Mouse (Mus musculus) granulocyte monocyte progenitor cell, adult 5-6 weeks (primary cell): Measurements from ENCODE around the gene Klhl8. TPM values are rescaled to one million over a fixed set of nuclear protein-coding genes. Genes with fewer than 3 reads are reported as not detected.
A peak's percentile ranks its signal among the peaks of the same experiment; 100 is the strongest.
"Not testable (repeated sequence)": the region's sequence is repeated elsewhere in the genome, so short reads cannot be mapped to it uniquely, and the experiment has no call there.

Experiments used
- ATAC-seq: replicated peaks from 2 replicates; pipeline ENCODE4 v1.8.0; 2016; ENCODE audit warnings: mild to moderate bottlenecking, moderate TSS enrichment, inconsistent platforms; ENCODE audit not compliant: poor library complexity, severe bottlenecking
- total RNA-seq, 2 experiments: library from RNA; stranded (forward) in 1 of 2; stranded (reverse) in 1 of 2; fragments of 200-712, 200-1000 nt in 1 of 2; fragments of >200 nt in 1 of 2; fragmentation: Nextera tagmentation in 1 of 2; gene quantifications; 2 replicates each; pipeline ENCODE4 v1.2.3; 2014 to 2017

Klhl8 gene
- total RNA-seq (2014; fragmentation: Nextera tagmentation) (1.9 and 2.5 TPM in 2 replicates), total RNA-seq (2017) (3.5 and 4.1 TPM in 2 replicates)

DNA sequence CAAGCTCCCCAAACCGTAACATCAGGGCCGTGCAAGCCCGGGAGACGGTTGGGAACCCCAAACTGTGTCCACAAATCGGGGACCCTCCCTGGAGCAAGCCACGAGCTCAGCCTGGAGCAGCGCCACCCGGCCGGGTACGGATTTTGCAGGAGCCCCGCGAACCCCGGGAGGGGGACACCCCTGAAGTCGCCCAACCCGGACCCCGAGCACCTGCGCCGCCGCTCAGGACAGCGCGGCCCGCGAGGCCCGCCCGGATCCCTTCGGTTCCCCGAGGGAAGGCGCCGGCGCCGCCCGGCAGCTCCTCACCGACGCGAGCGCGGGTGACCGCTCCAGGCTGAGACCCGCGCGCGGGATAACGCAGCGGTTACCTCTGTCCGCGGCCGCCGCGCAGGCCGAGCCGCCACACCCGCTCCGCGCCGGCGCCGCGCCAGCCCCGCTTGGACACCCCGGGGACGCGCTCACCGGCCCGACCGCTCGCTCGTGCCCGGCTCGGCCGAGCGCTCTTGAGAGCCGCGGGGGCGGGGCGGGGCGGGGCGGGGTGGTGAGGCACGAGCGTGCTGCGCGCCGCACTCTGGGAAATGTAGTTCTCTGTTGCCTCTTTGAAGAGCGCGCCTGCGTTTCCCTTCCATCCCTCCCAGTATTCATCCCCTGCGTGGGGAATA lies at the start of gene Klhl8:
Klhl8 (minus strand) TSS at position 512 of the 662 bp plus-strand sequence.
- ATAC-seq, result peak; percentile 85

DNA sequence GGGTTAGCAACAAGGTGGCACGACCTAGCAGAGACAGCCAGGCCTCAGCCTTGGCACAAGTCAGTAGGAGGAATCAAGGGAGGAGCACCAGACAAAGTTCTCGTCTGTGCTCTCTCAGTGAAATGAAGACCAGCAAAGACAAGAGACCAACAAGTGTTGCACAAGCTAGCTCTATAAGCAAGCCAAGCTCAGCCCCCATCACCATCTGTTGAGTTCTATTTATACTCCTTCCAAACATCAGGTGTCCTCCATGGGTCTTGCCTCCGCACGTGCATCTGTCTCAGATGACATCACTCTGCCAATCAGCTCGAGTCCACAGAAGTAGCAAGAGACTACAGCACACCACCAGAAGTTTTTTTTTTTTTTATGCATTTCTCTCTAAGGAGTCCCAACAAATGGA lies 43.6 kb upstream of the Klhl8 start:
- ATAC-seq, result no peak

DNA sequence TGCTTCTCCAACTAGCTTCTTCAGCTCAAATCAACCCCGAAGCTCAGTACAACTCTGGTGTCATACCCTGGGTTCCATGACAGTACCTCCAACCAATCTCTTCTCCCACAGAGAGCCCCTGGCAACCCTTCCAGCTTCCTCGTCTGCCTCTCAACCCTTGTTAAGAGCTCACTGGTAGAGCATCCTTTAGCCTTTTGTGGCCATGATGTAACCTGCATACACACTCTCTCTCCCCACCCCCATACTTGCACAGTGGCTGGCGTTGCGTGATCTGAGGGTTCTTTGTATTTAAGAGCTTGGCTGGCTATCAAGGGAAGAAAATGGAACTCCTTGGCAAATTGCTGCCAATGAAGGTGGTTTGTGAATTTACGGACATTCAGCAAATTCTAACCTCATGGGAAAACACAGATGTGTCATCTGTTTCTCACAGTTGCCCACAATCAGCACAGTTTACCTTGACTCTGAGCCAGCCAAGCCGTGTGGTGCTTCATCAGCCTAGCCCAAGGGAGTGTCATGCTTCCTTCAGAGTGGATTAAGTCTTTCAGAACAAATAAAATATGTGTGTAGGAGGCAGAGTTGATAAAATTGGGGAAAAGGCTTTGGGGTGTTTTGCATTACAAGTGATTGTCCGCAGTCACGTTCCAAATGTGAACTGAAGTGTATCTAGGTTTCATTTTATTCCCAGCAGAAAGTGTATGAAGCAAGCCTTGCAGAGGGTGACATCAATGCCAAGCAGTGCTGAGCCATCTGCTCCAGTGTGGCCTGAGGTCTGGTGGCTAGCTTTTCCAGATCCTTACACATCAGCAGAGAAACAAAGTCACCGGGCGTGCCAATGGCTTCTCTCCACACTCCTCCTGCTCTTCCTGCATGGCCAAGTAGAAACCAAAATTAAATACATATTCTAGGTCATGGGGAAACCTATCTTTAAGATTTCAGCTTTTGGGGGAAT lies 42.4 kb upstream of the Klhl8 start:
- ATAC-seq, result no peak

DNA sequence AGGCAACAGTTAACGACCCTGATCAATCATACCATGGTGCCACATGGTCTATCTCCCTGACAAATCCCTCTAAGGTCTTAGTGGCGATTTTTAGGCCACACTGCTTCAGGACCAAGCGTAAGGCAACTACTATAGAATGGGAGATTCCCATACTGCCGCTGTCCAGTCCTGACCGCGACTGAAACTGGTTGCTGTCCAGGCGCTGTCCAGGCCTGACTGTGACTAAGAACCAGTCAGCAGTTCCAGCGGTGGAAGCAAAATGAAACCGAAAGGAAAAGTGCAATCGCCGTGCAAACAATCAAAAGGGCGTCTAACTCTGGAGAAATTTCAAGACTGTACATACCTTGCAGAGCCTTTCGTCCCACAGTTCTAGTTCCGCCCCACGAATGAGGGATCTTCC lies 39.1 kb upstream of the Klhl8 start:
- not testable (repeated sequence) for ATAC-seq

DNA sequence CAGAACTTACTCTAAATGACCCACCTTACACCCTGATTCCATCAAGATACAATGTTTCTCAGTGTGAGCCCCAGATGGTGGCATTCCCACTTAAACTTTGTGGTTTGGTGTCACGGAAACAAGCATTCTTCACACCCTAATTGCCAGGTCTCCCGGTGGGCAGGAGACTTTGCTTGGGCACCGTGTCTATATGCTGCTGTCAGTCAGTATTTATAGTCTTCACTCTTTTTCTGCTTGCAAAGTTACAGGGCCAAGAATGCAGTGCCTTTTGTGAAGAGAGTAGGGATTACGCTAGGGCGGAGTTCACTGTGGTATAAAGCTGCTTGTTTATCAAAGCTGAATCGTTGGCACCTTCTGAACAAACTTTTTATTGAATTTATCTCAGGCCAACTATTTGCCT lies 32.1 kb upstream of the Klhl8 start:
- no peak for ATAC-seq

DNA sequence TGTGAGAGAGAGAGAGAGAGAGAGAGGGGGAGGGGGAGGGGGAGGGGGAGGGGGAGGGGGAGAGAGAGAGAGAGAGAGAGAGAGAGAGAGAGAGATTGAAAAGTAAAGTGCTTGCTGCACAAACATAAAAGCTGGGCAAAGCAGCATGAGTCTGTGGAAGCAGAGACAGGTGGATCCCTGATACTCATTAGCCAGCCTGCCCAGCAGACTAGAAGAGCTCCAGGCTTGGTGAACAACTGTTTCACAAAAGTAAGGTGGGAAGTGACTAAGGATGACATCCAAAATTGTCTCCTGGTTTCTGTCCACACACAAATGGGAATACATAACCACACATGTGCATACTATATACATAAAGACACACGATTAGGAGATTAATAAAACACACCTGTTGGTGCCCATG lies 28.8 kb upstream of the Klhl8 start:
- ATAC-seq, result no peak

DNA sequence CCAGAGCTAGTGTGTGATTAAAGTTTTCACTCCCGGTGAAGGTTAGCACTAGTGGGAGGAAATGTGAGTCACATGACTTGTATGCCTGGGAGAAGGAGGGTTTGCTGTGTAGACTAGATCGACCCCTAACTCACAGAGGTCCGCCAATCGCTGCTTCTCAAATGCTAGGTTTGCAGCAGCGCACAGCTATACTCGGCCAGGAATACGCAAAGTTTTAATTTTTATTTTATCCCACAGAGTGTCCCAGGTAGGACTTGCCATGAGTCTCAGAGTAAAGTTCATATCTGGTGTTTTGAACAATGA lies 28.2 kb upstream of the Klhl8 start:
- no peak for ATAC-seq

DNA sequence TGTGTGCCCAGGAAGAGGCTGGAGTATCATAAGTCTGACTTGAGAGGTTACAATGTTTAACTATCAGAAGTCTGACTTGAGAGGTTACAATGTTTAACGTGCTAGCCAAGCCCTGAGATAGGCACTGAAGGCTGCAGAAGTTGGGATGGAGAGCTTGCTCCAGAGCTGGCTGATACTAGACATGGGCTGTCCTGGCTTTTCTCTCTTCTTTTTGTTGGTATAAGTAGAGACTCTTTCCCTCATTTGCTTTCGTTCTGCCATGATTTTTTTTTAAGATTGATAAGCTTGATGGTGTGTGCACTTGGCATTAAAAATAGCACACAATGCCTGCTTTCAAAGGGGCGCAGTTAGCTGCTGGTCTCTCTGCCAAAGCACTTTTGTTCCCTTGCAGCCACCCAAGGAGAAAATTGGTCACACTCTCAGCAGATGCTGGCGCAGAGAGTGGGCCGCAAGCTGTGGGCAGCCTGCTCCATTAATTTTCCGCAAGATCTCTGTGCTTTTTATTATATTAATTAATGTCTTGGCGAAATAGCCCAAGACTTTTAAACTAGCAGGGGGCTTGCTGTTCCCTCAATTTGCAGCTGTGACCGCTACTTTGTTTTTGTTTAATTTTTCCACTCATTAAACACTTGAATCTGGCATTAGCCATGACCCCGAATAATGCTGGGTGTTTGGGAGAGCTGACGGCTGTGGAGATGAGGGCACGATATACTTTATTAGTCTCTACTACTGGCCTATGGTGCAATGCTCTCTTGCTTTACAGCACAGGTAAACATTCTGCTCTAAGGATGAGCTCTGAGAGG lies 27.7 kb upstream of the Klhl8 start:
- no peak for ATAC-seq

DNA sequence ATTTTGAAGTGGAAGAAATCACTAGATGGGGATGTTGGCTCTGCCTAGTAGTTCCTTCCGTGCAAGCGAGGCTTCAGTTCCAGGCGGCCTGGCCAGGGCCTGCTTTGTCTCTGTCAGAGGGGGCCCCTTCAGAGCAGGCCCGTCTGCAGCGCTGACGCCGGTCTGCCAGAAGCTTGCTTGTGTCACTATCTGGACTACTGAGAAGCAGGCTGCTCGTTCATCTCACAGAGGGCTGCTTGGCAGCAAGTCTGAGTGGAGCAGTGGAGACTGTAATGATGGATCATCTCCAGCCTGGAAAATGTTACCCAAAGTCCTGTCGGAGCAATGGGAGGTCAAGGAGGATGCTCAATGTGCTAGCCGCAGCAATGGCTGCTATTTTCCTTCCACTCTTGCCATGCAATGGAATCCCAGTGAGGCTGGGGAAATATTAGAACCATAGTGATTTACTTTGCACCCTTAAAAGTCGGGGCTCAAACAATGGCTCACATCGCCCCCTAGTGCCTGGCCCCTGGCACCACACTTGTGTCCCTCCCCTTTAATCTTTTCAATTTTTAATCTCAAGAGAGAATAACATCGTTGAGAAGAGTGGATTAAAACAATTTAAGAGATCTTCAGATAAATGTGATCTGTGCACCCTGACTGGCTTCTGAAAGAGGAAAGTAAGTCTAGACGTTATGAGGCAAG lies 26.0 kb upstream of the Klhl8 start:
- peak; percentile 65 for ATAC-seq

DNA sequence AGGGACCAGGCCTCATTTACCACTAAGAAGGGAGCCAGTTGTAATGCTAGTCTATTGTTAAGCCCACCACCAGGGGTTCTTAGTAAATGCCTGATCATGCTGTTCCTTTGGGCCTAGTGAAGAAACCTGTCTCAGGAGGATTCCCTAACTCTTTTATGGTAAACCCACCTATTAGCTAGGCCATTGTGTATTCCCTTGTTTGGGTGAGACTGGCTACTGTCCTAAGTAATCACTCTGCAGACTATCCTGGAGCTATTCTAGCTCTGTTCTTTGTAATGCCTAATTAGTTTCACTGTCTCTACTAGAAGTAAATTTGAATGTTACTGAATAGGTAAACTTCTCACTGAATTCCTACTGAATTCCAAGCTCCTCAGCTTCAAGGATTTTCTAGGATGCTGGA lies 20.9 kb upstream of the Klhl8 start:
- not testable (repeated sequence) for ATAC-seq

DNA sequence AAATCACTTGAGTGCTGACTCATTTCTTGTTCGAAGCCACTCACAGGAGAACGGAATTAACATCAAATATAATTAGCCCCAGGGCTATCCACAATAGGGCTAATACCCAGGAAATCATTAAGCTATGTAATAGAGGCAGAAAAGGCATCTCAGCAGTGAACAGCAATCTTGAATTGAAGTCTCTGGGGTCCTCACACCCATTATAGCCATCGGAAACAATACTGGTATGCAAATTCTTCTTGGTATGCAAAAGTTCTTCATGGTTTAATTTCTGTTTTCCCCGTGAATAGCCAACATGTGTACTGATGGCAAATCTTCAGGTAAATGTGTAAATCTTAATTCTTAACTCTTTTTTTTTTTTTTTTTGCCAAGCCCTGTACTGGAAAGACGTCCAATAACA lies 19.5 kb upstream of the Klhl8 start:
- no peak for ATAC-seq

DNA sequence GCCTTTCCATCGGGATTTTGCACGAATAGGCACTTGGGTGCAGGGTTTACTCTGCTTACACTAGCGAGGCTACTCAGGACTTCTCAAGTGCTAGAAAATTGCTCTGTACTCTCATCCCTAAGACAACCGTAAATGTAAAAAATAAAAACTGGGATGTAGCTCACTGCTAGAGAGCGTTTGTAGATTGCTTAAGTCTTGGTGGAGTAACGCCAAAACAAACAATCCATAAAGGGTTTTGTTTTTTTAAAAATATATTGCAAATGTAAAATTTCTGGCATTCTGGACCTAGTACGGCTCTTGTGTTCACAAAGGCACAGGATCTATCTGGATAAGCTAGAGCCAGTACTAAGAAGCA lies 17.1 kb upstream of the Klhl8 start:
- ATAC-seq, result no peak

DNA sequence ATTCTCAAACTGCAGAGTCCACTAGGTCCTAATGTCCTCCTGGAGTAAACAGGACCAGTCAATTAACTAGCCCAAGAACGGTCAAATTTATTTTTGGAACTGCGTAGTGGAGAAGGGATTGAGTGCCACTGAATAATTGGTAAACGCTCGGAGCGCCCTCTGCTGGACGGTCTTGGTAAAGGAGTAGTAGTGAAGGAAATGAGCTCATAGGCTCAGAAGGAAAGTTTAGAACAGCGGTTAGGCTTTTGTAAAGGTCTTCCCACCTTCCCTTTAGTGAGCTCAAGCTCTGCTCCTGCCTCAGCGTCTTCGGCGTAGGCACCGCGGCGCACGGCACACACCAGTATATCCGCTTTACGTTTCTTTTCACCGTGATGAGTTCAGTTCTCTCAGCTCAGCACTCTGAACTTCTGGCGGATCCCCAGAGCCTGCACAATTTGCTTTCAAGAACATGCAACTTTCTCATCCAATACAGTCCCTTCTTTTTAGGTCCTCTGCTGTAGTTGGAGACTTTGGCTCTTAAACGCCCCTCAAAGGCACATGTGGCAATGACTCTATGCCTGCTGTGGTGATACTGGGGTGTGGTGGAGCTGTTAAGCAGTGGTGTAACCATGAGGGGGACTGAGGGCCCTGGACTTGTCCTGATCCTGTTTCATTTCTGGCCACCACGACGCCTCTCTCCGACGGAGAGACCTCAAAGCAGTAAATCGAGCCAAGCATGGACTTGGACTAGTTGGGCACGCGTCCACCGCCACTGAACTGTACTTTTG lies 16.6 kb upstream of the Klhl8 start:
- ATAC-seq, result peak; percentile 88

DNA sequence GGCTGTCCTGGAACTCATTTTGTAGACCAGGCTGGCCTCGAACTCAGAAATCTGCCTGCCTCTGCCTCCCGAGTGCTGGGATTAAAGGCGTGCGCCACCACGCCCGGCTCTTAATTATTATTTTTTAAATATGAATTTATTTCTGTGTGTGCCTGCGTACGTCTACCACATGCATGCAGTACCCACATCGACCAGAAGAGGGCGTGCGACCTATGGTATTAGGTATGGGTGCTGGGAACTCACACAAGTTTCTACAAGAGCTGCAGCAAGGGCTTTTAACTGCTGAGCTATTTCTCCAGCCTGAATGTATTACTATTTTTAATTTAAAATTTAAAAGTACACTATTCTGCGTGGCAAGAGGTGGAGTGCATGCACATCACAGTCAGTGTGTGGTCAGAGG lies 15.3 kb upstream of the Klhl8 start:
- peak; percentile 57 for ATAC-seq

DNA sequence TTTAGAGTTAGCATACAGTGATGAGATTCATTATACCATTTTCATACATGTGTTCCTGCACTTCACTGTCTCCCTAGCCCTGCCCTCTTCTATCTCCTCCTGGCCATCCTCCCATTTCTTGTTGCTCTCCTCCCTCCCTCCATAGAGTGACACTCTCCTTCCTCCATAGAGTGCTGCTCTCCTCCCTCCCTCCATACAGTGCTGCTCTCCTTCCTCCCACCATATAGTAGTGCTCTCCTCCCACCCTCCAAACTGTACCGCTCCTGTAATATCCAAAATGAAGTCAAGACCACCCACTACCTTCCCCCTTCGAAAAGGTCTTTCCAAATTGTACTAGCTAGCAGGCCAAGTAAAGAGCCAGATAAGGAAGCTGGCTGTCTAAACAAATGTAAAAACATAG lies 12.7 kb upstream of the Klhl8 start:
- ATAC-seq, result no peak

DNA sequence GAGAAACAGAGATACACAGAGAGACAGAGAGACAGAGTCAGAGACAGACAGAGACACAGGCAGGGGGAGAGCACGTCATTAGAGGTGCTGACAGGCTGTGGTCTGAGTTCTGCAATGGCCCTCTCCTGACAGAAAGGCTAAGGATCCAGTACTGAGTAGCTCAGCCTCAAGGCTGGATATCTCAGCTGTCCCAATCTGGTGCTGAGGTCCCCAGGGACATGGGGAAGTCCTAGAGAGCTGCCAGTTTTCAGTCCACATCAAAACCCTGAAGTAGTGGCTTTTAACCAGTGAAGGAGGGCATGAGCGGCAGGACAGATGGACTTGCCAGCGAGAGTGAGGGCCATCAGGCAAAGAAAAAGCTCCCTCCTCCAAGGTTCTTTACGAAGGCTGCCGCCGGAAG lies 12.0 kb upstream of the Klhl8 start:
- ATAC-seq, result no peak

DNA sequence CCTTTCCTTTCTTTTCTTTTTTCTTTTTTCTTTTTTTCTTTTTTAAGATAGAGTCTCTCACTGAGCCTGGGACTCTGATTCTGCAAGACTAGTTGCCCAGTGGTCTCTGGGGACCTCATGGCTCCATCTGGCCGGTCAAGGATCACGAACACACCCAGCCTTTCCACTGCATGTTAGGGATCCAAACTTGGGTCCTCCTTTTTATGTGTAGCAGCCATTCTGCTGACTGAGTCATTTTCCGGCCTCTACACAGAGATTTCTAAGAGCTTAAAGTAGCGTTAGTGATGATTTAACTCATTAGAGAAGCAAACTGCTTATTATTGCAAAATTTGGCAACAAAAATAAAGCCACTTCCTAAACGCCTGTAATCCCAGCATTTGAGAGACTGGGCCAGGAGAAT lies 11.4 kb upstream of the Klhl8 start:
- no peak for ATAC-seq

DNA sequence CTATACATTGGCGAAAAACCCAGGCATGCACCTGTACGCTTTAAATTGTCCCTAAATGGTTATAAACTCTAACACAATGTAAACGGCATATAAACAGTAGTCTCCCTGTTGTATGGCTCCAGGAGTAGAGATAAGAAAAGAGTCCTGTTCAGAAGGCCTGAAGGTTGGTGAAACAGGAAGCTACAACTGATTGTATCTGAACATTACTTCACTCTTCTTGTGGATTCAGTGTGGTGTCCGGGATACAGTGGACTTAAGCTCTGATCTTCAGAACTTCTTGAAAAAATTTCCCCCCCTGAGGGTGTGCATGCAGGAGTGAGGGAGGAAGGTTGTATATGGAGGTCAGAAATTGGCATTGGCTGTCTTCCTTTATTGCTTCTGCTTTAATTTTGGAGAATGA lies 8.4 kb upstream of the Klhl8 start:
- ATAC-seq, result peak; percentile 71

DNA sequence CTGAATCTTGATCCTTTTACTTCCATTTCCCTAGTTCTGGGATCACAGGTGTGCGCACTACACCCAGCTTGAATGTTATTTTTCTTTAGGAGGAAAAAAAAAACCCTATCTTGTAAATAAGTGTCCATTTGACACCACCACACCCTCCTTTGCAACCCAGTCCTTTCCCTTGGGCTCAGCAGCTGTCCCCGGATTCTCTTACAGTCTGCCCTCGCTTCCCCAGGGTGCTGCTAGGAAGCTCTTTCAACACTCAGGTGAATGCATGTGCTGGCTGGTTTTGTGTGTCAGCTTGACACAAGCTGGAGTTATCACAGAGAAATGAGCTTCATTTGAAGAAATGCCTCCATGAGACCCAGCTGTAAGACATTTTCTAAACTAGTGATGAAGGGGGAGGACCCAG lies 7.2 kb upstream of the Klhl8 start:
- no peak for ATAC-seq

DNA sequence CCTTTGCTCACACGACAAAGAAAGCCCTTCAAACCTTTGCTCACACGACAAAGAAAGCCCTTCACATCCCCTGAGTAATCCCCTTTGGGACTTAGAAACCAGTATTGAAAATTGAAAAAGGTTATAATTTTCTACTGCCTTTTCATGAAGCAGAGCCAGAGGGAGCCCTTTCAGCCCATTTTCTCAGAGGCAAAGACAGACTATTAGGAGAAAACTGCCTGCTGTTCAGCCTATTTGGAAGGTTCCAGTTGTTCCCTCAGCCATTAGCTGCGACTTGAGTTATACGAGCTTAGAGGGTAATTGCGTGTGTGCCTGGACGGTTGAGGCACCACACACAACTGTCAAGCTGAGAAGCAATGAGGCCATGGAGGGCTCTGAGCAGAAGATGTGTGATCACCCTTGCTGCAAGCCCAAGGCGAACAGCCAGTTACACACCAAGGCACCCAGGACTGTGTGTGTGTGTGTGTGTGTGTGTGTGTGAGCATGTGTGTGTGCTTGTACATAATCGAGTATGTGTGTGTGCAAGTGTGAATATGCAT lies 6.4 kb upstream of the Klhl8 start:
- ATAC-seq, result no peak
